Mouse (Mus musculus) cerebellum, adult (tissue): ENCODE results near the gene Duoxa1.
"Not testable (repeated sequence)": the region's sequence is repeated elsewhere in the genome, so short reads cannot be mapped to it uniquely, and the experiment has no call there.

Experiments used
- ATAC-seq: cut with Nextera tagmentation; 2 replicates; pipeline ENCODE4 v1.9.2; 2017; ENCODE audit warnings: mild to moderate bottlenecking, moderate library complexity, mixed read lengths; ENCODE audit not compliant: insufficient number of reproducible peaks, low FRiP score, low TSS enrichment

Gene Duoxa1

GRCm38 (mm10) chr2:122334170-122334569, 20.6 kb upstream of the Duoxa1 start:
- ATAC-seq: no peak

- no peak for ATAC-seq
Measured at GRCm38 (mm10) chr2:122332222-122332621, 18.7 kb upstream of the Duoxa1 start.

GRCm38 (mm10) chr2:122330317-122330716, 16.8 kb upstream of the Duoxa1 start:
- ATAC-seq: not testable (repeated sequence)

GRCm38 (mm10) chr2:122327986-122328385, 14.5 kb upstream of the Duoxa1 start:
- no peak for ATAC-seq

- no peak for ATAC-seq
Measured at GRCm38 (mm10) chr2:122325361-122325760, 11.8 kb upstream of the Duoxa1 start.

GRCm38 (mm10) chr2:122324586-122324985, 11.1 kb upstream of the Duoxa1 start:
- no peak for ATAC-seq

- no peak for ATAC-seq
Measured at GRCm38 (mm10) chr2:122323960-122324359, 10.4 kb upstream of the Duoxa1 start.

GRCm38 (mm10) chr2:122317384-122317783, 3.9 kb upstream of the Duoxa1 start:
- no peak for ATAC-seq

GRCm38 (mm10) chr2:122315372-122315771, 1.8 kb upstream of the Duoxa1 start, which contains the start of gene Duox1:
Gene Duox1 (plus strand): TSS chr2:122315672.
- ATAC-seq: no peak

GRCm38 (mm10) chr2:122312722-122313417, 660 bp downstream of the Duoxa1 start:
- ATAC-seq: 0 out of 2 replicates have a peak, but pooled peaks have one; percentile 45

- no peak for ATAC-seq
Measured at GRCm38 (mm10) chr2:122311561-122311960, 2.0 kb downstream of the Duoxa1 start.

GRCm38 (mm10) chr2:122309647-122310046, 3.9 kb downstream of the Duoxa1 start:
- ATAC-seq: no peak

GRCm38 (mm10) chr2:122306184-122306583, 7.3 kb downstream of the Duoxa1 start:
- ATAC-seq: no peak

GRCm38 (mm10) chr2:122305097-122305892, 8.2 kb downstream of the Duoxa1 start:
- ATAC-seq: no peak

GRCm38 (mm10) chr2:122304544-122304943, 9.0 kb downstream of the Duoxa1 start:
- no peak for ATAC-seq

GRCm38 (mm10) chr2:122302574-122303241, 10.8 kb downstream of the Duoxa1 start:
- ATAC-seq: 0 out of 2 replicates have a peak, but pooled peaks have one; percentile 33

GRCm38 (mm10) chr2:122301921-122302573, 11.5 kb downstream of the Duoxa1 start:
- ATAC-seq: no peak

GRCm38 (mm10) chr2:122301081-122301920, 12.2 kb downstream of the Duoxa1 start:
- ATAC-seq: 0 out of 2 replicates have a peak, but pooled peaks have one; percentile 11

GRCm38 (mm10) chr2:122300656-122301020, 12.9 kb downstream of the Duoxa1 start:
- no peak for ATAC-seq
